Mouse (Mus musculus) lung, postnatal 0 days (tissue): ENCODE data around the gene Akap6.

Source experiments
- CTCF ChIP-seq: IDR thresholded peaks from 2 replicates; pipeline ENCODE4 v1.5.1; 2016; ENCODE audit warnings: antibody characterized with exemption, mild to moderate bottlenecking
- EP300 ChIP-seq: IDR thresholded peaks from 2 replicates; pipeline ENCODE4 v1.6.1; 2016; ENCODE audit warnings: antibody characterized with exemption, mild to moderate bottlenecking, control low read depth

DNA sequence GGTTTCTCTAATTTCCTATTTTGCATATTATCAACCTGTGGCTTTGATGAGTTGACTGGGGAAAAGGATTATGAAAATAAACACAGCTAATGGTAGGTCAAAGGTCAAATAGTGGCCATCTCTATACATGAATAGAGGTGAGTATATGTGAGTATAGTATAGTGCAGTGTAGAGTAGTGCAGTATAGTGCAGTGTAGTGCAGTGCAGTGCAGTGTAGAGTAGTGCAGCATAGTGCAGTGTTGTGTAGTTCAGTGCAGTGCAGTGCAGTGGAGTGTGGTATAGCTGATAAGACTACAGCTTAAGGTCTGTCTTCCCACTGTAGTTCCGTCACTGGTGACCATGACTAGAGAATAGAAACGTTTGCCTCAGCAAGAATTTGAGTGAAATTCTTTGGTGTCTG, 245.8 kb downstream of the Akap6 start:
- TF ChIP-seq CTCF, result no peak
- no peak for TF ChIP-seq EP300
